ENCODE assay signal across 22 mouse cellular contexts in genomic region chr2:128875526-128875925, GRCm38 (mm10). TPM values are rescaled to one million over a fixed set of nuclear protein-coding genes. Genes with fewer than 3 reads are reported as not detected.
A peak's percentile ranks its signal among the peaks of the same experiment; 100 is the strongest.
DNase-seq lines count a peak whose midpoint lies in the region; ATAC-seq and TF ChIP-seq lines count a peak whose summit lies in the region.
"Had no signal": no experiment of that assay in that cellular context is flagged by ENCODE, and none has a peak within 500 bp of the region (broad histone marks: within the 10 kb centered on the region; RNA-seq: fewer than 3 reads in every experiment).

No protein-coding gene starts in this region.

- TF ChIP-seq POLR2A in myocyte (IDR thresholded peaks at IDR 0.05; ENCODE audit: insufficient read length, low read depth), result no peak

- no peaks in the 10 kb centered on the region for H3K79me2 ChIP-seq in myocyte (ENCODE audit: control insufficient read depth, insufficient read depth)

- H3K4me2 ChIP-seq in myocyte (ENCODE audit: low read depth), result peak overlapping the region; percentile 37
- H3K4me2 ChIP-seq in forebrain, embryonic 13.5 days, result no peak overlapping the region
- no peak overlapping the region for H3K4me2 ChIP-seq in hindbrain, embryonic 16.5 days (ENCODE audit: low read length)
- H3K4me2 ChIP-seq: embryonic facial prominence, embryonic 13.5 days; embryonic facial prominence, embryonic 15.5 days had no signal

- 82% methylated on average over 8 of the region's 8 CpGs for WGBS in forebrain, embryonic 13.5 days
- 71% methylated on average over 8 of the region's 8 CpGs for WGBS in hindbrain, embryonic 16.5 days

- no peak for ATAC-seq in forebrain, embryonic 13.5 days
- ATAC-seq in hindbrain, embryonic 16.5 days, result no peak
- ATAC-seq: forebrain, embryonic 14.5 days; forebrain, embryonic 16.5 days had no signal

- H3K9ac ChIP-seq in forebrain, embryonic 13.5 days, result no peak overlapping the region
- no peak overlapping the region for H3K9ac ChIP-seq in hindbrain, embryonic 16.5 days (ENCODE audit: low read depth, low read length)
- H3K9ac ChIP-seq: embryonic facial prominence, embryonic 13.5 days; embryonic facial prominence, embryonic 15.5 days had no signal

- peak; percentile 81 for DNase-seq in 3134 (ENCODE audit: extremely low read depth, insufficient read length, low spot score)
- DNase-seq in 3T3-L1 (ENCODE audit: low read depth, low spot score), result peak; percentile 6
- DNase-seq in NIH3T3 (ENCODE audit: low read depth), result peak; percentile 19
- DNase-seq in layer of hippocampus, adult 9-11 months, result no peak
- DNase-seq: adrenal gland, adult 2 months; adrenal gland, postnatal 10 days; adrenal gland, postnatal 25 days; cerebellum, adult 11 months; cerebellum, adult 18-20 months; cerebellum, adult 8-10 months; cerebellum, adult 9-11 months; cerebellum, postnatal 14 days; cerebellum, postnatal 36 days; embryo, embryonic 11 days had no signal

- no peaks in the 10 kb centered on the region for H3K9me3 ChIP-seq in forebrain, embryonic 13.5 days (replicated peaks)
- no peaks in the 10 kb centered on the region for H3K9me3 ChIP-seq in hindbrain, embryonic 16.5 days (ENCODE audit: control insufficient read depth, low read length)
- H3K9me3 ChIP-seq: embryonic facial prominence, embryonic 13.5 days; embryonic facial prominence, embryonic 15.5 days had no signal

- H3K4me3 ChIP-seq in myocyte, result no peak overlapping the region
- H3K4me3 ChIP-seq in forebrain, embryonic 13.5 days, result no peak overlapping the region
- no peak overlapping the region for H3K4me3 ChIP-seq in hindbrain, embryonic 16.5 days (ENCODE audit: low read length)
- H3K4me3 ChIP-seq: embryonic facial prominence, embryonic 13.5 days; embryonic facial prominence, embryonic 15.5 days; erythroblast, embryonic 14.5 days had no signal

- H3ac ChIP-seq in myocyte (ENCODE audit: control insufficient read depth, insufficient read length), result no peak overlapping the region

- no peaks in the 10 kb centered on the region for H3K27me3 ChIP-seq in myocyte (ENCODE audit: control insufficient read depth, insufficient read depth, insufficient read length)
- no peaks in the 10 kb centered on the region for H3K27me3 ChIP-seq in forebrain, embryonic 13.5 days
- H3K27me3 ChIP-seq in hindbrain, embryonic 16.5 days (replicated peaks; ENCODE audit: control insufficient read depth, insufficient read depth, low read length), result no peaks in the 10 kb centered on the region
- H3K27me3 ChIP-seq: embryonic facial prominence, embryonic 13.5 days; embryonic facial prominence, embryonic 15.5 days had no signal

- no peak overlapping the region for H3K27ac ChIP-seq in forebrain, embryonic 13.5 days
- H3K27ac ChIP-seq in hindbrain, embryonic 16.5 days (ENCODE audit: low read depth, low read length), result no peak overlapping the region
- H3K27ac ChIP-seq: embryonic facial prominence, embryonic 13.5 days; embryonic facial prominence, embryonic 15.5 days had no signal

- H3K4me1 ChIP-seq in forebrain, embryonic 13.5 days, result no peaks in the 10 kb centered on the region
- H3K4me1 ChIP-seq in hindbrain, embryonic 16.5 days (ENCODE audit: control insufficient read depth, insufficient read depth, low read depth, low read length), result no peaks in the 10 kb centered on the region
- H3K4me1 ChIP-seq: embryonic facial prominence, embryonic 13.5 days; embryonic facial prominence, embryonic 15.5 days had no signal

- no peaks in the 10 kb centered on the region for H3K36me3 ChIP-seq in myocyte (ENCODE audit: control insufficient read depth, insufficient read depth)
- no peaks in the 10 kb centered on the region for H3K36me3 ChIP-seq in forebrain, embryonic 13.5 days (ENCODE audit: poor library complexity, severe bottlenecking)
- no peaks in the 10 kb centered on the region for H3K36me3 ChIP-seq in hindbrain, embryonic 16.5 days (ENCODE audit: control insufficient read depth, insufficient read depth, low read length)
- H3K36me3 ChIP-seq: embryonic facial prominence, embryonic 13.5 days; embryonic facial prominence, embryonic 15.5 days had no signal

TF ChIP-seq in myocyte, 11 proteins besides CTCF, POLR2A, EP300 and RAD21:
- TF ChIP-seq MYOG (IDR thresholded peaks at IDR 0.05; ENCODE audit: control insufficient read depth in 1 of 3, insufficient read depth in 1 of 3, insufficient read length in 2 of 3, low read depth in 2 of 3), result peak in 2 of 3 experiments; percentile 48 to 53
- TF ChIP-seq POLR2AphosphoS2 (IDR thresholded peaks at IDR 0.05; ENCODE audit: insufficient read length, low read depth), result no peak
- no peak for TF ChIP-seq CEBPB (IDR thresholded peaks at IDR 0.05; ENCODE audit: insufficient read depth, poor library complexity, severe bottlenecking)
- TF ChIP-seq TCF3 (IDR thresholded peaks at IDR 0.05; ENCODE audit: insufficient read length, low read depth), result no peak
- no peak for TF ChIP-seq E2F4 (IDR thresholded peaks at IDR 0.05; ENCODE audit: insufficient read depth)
- TF ChIP-seq MYOD1 (IDR thresholded peaks at IDR 0.05; ENCODE audit: control insufficient read depth in 1 of 3, insufficient read length in 2 of 3, low read depth in 2 of 3), result peak in 2 of 3 experiments; percentile 14 to 44
- no peak for TF ChIP-seq REST (IDR thresholded peaks at IDR 0.05; ENCODE audit: insufficient read depth, insufficient read length)
- no peak for TF ChIP-seq SRF (IDR thresholded peaks at IDR 0.05; ENCODE audit: control insufficient read depth, insufficient read length, low read depth)
- TF ChIP-seq TCF12 (IDR thresholded peaks at IDR 0.05; ENCODE audit: insufficient read depth, poor library complexity, severe bottlenecking), result no peak
- no peak for TF ChIP-seq USF1 (IDR thresholded peaks at IDR 0.05; ENCODE audit: low read depth)
- TF ChIP-seq MAX (IDR thresholded peaks at IDR 0.05; ENCODE audit: low read depth), result no peak

RNA-seq across cellular contexts. Expression of gene Fbln7, which starts 12.7 kb away (rescaled TPM):
- polyA plus RNA-seq in myocyte (2012; fragmentation: generic; extraction: Trizol), result 0.19 TPM
- 1.4 and 1.8 TPM in 2 replicates for polyA plus RNA-seq in forebrain, embryonic 13.5 days (2015; fragmentation: Nextera tagmentation; extraction: Ambion mirVana)
- 3.7 and 4.3 TPM in 2 replicates for polyA plus RNA-seq in hindbrain, embryonic 16.5 days (2015; fragmentation: Nextera tagmentation; extraction: Ambion mirVana)
- polyA plus RNA-seq: erythroblast, embryonic 14.5 days had no signal

RNA-seq across cellular contexts. Expression of gene Tmem87b, which starts 57.6 kb away (rescaled TPM):
- polyA plus RNA-seq in myocyte (2012; fragmentation: generic; extraction: Trizol), result 5.4 TPM
- polyA plus RNA-seq in forebrain, embryonic 13.5 days (2015; fragmentation: Nextera tagmentation; extraction: Ambion mirVana), result 33.8 and 36.8 TPM in 2 replicates
- polyA plus RNA-seq in hindbrain, embryonic 16.5 days (2015; fragmentation: Nextera tagmentation; extraction: Ambion mirVana), result 35.1 and 35.9 TPM in 2 replicates
